ENCODE assay signal across 20 mouse cellular contexts in the genomic region with DNA sequence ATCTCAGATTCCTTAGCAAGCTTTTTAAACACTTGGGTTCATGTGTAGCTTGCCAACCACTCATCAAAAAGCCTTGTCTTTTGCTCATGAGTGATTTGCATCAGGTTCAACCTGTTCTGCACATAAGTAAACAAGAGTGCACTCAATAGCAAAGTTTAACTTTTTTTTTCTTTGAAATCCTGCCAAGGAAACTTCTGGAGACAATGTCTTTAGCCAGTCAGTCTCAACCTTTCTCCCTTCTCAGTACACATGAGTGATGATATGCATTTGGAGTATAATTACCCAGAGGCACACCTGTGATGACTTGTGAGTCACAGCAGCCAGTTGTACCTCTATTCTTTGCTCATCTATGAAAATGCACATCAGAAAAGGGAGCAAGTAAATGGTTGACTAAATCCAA.
"Had no signal": no experiment of that assay in that cellular context is flagged by ENCODE, and none has a peak within 500 bp of the region (broad histone marks: within the 10 kb centered on the region; RNA-seq: fewer than 3 reads in every experiment).

No protein-coding gene starts in this region.

- H3K4me2 ChIP-seq: limb, embryonic 13.5 days; midbrain, embryonic 13.5 days; stomach, embryonic 15.5 days had no signal

- H3K9ac ChIP-seq: limb, embryonic 13.5 days; liver, embryonic 14.5 days; liver, postnatal 0 days; midbrain, embryonic 13.5 days; stomach, embryonic 15.5 days had no signal

- DNase-seq: kidney, adult 18-20 months; kidney, adult 9 months; kidney, postnatal 14 days; kidney, postnatal 4 days; liver; liver, postnatal 0 days; thymus, adult 2 months; thymus, postnatal 14 days; thymus, postnatal 4 days had no signal

- H3K4me1 ChIP-seq: limb, embryonic 10.5 days; limb, embryonic 13.5 days; midbrain, embryonic 10.5 days; midbrain, embryonic 13.5 days; stomach, embryonic 15.5 days had no signal

- ATAC-seq: hindbrain, postnatal 0 days; inflammation-experienced regulatory T-cells, adult 6 months; intestine, embryonic 16.5 days; liver, postnatal 0 days; midbrain, embryonic 13.5 days; midbrain, embryonic 16.5 days had no signal

- H3K27ac ChIP-seq: hindbrain, postnatal 0 days; limb, embryonic 10.5 days; limb, embryonic 13.5 days; liver, embryonic 14.5 days; midbrain, embryonic 10.5 days; midbrain, embryonic 13.5 days; stomach, embryonic 15.5 days had no signal

- H3K36me3 ChIP-seq: limb, embryonic 10.5 days; limb, embryonic 13.5 days; midbrain, embryonic 10.5 days; midbrain, embryonic 13.5 days; stomach, embryonic 15.5 days had no signal

- H3K9me3 ChIP-seq: limb, embryonic 10.5 days; limb, embryonic 13.5 days; megakaryocyte, embryonic 14.5 days; midbrain, embryonic 10.5 days; midbrain, embryonic 13.5 days; stomach, embryonic 15.5 days had no signal

- H3K4me3 ChIP-seq: limb, embryonic 10.5 days; limb, embryonic 13.5 days; megakaryocyte, embryonic 14.5 days; midbrain, embryonic 10.5 days; midbrain, embryonic 13.5 days; stomach, embryonic 15.5 days had no signal

- H3K27me3 ChIP-seq: limb, embryonic 13.5 days; megakaryocyte, embryonic 14.5 days; midbrain, embryonic 13.5 days; stomach, embryonic 15.5 days had no signal
